Mouse (Mus musculus) layer of hippocampus, postnatal 14 days (tissue): ENCODE measurements around the gene A730049H05Rik. TPM values are rescaled to one million over a fixed set of nuclear protein-coding genes. Genes with fewer than 3 reads are reported as not detected.
A peak's percentile ranks its signal among the peaks of the same experiment; 100 is the strongest.

ENCODE experiments used
- DNase-seq, 2 experiments: peaks; one replicate each; pipeline ENCODE4 v3.0.0; 2021 to 2022; ENCODE audit warnings: low spot score in 2 of 2, mixed read lengths in 1 of 2
- long read RNA-seq, 2 experiments: library from polyadenylated mRNA; stranded (forward); transcript quantifications; one replicate each; pipeline ENCODE4 v2.0.0; 2021
- total RNA-seq, 2 experiments: library from RNA; stranded (reverse); gene quantifications; 2 replicates each; pipeline ENCODE4 v1.2.3; 2021

Gene A730049H05Rik
- total RNA-seq: under 1 TPM; 0.25 to 0.29 TPM
- long read RNA-seq, experiment 1, partial matches to known transcripts: 0 of 1 reads
- long read RNA-seq, experiment 1, other reads (novel, unspliced or antisense): 1 of 1 reads
- long read RNA-seq, experiment 2: 0 reads

DNA sequence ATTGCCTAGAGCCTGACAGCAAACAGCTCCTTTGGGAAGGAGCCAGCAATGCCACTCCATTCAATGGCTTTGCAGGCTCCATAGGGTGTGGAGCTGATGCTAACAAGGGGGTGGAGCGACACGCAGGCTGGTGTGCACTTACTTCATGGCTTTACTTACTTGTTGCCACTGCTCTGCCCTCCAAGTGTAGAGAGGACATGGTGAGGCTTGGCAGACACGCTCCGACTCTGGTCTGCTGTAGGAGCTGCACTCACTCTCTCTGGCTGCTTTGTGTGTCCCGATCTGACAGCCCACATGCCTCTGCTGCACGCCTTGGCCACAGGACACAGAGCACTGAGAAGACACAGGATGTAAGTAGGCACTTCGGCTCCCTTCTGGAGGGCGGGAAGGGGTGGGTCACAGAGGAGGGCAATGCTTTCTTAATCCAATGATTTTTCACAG, at the start of gene A730049H05Rik:
A730049H05Rik (plus strand) TSS at position 168 of the 441 bp plus-strand sequence.
- DNase-seq: no peak

GRCm38 (mm10) chr6:92776356-92776755, 39.9 kb upstream of the A730049H05Rik start:
- peak in 1 of 2 experiments; percentile 51 for DNase-seq

GRCm38 (mm10) chr6:92779140-92779934, 36.9 kb upstream of the A730049H05Rik start:
- DNase-seq: no peak

GRCm38 (mm10) chr6:92779935-92780205, 36.4 kb upstream of the A730049H05Rik start:
- no peak for DNase-seq

GRCm38 (mm10) chr6:92781446-92781845, 34.8 kb upstream of the A730049H05Rik start:
- DNase-seq: no peak

GRCm38 (mm10) chr6:92784782-92785181, 31.5 kb upstream of the A730049H05Rik start:
- DNase-seq: peak; percentile 55 to 72

- DNase-seq: no peak
Observed at GRCm38 (mm10) chr6:92786701-92787375, 29.4 kb upstream of the A730049H05Rik start.

DNA sequence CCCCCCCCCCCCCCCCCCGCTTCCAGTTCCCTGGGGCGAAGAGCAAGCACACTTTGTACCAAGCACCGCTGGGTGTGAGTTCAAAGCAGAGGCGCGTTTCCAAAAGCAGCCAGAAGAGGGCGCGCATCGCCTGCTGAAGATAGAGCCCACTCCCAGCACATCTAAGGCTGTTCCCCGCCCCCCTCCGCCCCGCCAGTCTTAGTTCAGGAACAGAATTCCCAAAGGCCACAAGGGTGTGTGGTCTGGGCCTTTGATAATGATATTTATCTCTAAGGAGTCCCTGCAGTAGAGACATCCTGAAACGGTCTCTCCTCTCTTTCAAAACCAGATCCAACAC, 28.9 kb upstream of the A730049H05Rik start:
- peak; percentile 90 to 94 for DNase-seq

GRCm38 (mm10) chr6:92793804-92794203, 22.5 kb upstream of the A730049H05Rik start:
- no peak for DNase-seq

DNA sequence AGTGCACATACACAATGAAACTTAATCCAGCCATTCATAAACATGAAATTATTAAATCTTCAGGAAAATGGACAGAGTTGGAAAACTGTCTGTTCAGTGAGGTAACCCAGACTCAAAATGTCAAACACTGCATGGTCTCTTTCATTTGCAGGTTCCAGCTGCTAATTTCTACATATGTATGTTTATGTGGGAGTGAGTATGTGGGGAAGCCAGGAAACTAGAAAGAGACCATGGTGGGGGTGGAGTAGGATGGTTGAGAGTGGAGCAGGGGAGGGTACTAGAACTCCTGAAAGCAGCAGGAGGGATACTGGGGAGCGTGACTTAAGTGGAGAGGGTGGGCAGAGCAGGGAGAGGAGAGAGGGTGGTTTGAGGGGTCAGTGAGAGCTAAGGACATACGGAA, 14.8 kb upstream of the A730049H05Rik start:
- DNase-seq: no peak

- no peak for DNase-seq
Observed at GRCm38 (mm10) chr6:92802421-92802820, 13.9 kb upstream of the A730049H05Rik start.

- DNase-seq: peak in 1 of 2 experiments; percentile 29
Observed at GRCm38 (mm10) chr6:92803213-92803612, 13.1 kb upstream of the A730049H05Rik start.

GRCm38 (mm10) chr6:92804254-92804971, 11.9 kb upstream of the A730049H05Rik start:
- DNase-seq: no peak

DNA sequence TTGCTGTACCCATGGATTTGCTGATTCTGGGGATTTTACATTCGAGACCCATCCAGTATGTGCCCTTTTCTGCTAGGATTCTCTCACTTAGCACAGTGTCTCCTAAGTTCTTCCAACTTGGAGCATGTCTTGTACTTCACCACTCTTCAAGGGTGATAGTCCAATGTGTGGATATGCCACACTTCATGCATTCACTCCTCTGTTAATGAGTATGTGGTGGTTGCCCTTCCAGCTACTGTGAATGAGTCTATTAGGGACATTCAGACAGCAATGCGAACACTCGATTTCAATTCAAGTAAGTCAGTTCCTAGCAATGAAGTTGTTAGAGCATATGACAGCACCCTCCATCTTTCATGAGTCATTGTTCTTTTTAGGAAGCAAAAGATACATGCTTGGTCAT, 6.5 kb upstream of the A730049H05Rik start:
- DNase-seq: no peak

DNA sequence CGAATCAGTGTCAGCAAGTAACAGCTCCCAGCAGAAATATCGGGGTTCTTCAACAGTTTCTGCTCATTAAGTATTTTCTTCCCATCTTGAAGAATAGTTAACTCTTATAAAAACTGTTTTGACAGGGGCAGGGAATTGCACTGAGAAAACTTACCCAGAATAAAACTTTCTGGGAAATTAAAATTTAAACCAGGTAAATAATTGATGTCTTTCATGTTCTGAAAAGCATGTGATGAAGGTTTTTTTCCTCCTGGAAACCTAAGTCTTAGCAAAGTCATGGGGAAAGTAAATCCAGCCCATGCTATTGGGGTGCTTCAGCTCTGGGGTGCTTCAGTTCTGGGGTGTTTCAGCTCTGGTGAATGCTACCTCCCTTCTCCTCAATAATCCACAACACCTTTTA, 5.7 kb upstream of the A730049H05Rik start:
- DNase-seq: no peak

- DNase-seq: no peak
Observed at GRCm38 (mm10) chr6:92811566-92811965, 4.7 kb upstream of the A730049H05Rik start.

DNA sequence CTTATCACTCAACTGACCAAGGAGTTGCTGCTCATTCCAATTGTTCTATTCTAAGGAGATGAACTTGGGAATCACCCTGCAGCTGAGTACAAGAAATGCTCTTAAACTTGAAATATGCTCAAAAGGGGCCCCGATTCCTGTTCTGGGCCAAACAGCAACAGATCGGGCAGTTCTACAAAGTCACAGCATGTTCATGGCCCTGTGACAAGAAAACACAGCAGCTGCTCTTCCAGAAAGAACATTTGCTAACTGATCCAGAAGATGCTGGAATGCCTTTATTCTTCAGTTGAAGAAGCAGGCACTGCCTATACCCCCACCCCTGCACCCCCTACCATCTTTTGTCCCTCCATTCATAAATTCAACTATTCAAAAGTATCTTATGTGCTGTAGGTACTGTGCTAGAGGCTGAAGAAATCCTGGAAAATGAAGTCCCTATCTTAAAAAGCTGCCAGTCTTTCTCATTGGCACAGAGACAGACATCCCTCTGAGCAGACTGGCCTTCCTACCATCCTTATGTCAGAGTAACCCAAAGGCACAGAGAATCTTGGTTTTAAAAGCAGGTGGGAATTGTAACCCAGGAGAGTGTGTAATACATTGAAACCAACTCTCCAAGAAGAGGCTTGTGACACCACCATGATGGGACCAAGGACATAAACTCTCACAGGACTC, 3.4 kb upstream of the A730049H05Rik start:
- peak; percentile 45 to 80 for DNase-seq

- DNase-seq: no peak
Observed at GRCm38 (mm10) chr6:92817661-92818060, 1.4 kb downstream of the A730049H05Rik start.

DNA sequence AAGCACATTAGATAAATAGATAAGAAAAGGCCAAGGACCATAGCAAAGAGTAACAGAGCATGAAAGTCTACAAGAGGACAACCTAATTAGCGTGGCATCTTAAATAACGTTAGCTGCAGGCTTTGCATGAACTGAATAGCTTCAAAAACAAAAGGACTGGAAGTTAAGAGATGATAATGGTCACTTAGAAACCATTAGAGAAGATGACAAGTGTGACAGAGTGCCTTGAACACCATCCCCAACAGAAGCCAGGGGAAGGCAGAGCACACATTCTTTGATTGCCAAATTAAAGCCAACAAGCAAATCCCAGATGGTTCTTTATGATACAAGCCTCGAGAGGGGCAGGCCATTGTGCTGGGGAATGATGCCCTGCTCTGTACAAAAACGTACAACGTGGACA, 5.3 kb downstream of the A730049H05Rik start:
- no peak for DNase-seq

DNA sequence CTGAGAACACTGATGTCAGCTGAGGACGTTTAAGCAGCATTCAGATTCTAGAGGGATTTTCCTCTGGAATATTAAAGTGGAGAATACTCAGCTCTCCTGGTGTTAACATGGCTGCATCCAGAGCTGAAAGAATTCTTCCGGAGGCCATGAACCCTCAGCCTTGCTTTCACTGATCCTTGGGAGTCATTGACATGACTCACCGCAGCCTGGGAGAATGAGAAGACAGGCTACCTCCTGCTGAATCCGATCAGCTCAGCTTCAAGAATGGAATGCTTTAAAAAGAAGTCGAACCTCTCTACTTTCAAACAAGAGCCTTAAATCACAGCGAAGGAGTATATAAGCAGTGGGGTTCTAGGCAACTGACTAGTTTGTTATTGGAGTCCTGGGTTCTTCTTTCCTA, 5.7 kb downstream of the A730049H05Rik start:
- no peak for DNase-seq

GRCm38 (mm10) chr6:92823991-92824390, 7.7 kb downstream of the A730049H05Rik start:
- no peak for DNase-seq
